Mouse (Mus musculus) embryonic facial prominence, embryonic 15.5 days (tissue): ENCODE results near the gene Cmtm7. TPM values are rescaled to one million over a fixed set of nuclear protein-coding genes. Genes with fewer than 3 reads are reported as not detected.

ENCODE experiments used
- ATAC-seq: fragments of 200-750 bp; cut with Nextera tagmentation; 2 replicates; pipeline ENCODE4 v1.8.0; 2017; ENCODE audit warnings: low read depth, moderate TSS enrichment; ENCODE audit not compliant: insufficient number of reproducible peaks, low FRiP score, low TSS enrichment
- H3K27ac ChIP-seq: fragments of 300-500 bp; sonication (generic); replicated peaks from 2 replicates; pipeline ENCODE4 v1.5.1; 2015; ENCODE audit warnings: mild to moderate bottlenecking, inconsistent platforms
- H3K27me3 ChIP-seq: fragments of 300-500 bp; sonication (generic); 2 replicates; pipeline ENCODE4 v1.6.1; 2015; ENCODE audit warnings: inconsistent platforms
- H3K36me3 ChIP-seq: fragments of 300-500 bp; sonication (generic); 2 replicates; pipeline ENCODE4 v1.6.1; 2015; ENCODE audit warnings: mild to moderate bottlenecking, inconsistent platforms
- H3K4me1 ChIP-seq: fragments of 300-500 bp; sonication (generic); 2 replicates; pipeline ENCODE4 v1.6.1; 2015; ENCODE audit warnings: inconsistent platforms
- H3K4me2 ChIP-seq: fragments of 300-500 bp; sonication (generic); replicated peaks from 2 replicates; pipeline ENCODE4 v1.6.1; 2015; ENCODE audit warnings: mild to moderate bottlenecking, inconsistent platforms
- H3K4me3 ChIP-seq: fragments of 300-500 bp; sonication (generic); replicated peaks from 2 replicates; pipeline ENCODE4 v1.5.1; 2015; ENCODE audit warnings: mild to moderate bottlenecking, inconsistent platforms
- H3K9ac ChIP-seq: fragments of 300-500 bp; sonication (generic); 2 replicates; pipeline ENCODE4 v1.6.1; 2015; ENCODE audit warnings: inconsistent platforms
- H3K9me3 ChIP-seq: fragments of 300-500 bp; sonication (generic); replicated peaks from 2 replicates; pipeline ENCODE4 v1.6.1; 2016; ENCODE audit warnings: inconsistent platforms
- WGBS: fragments of 180-500 bp; shearing (Covaris S2); methylation state at CpG from one replicate; pipeline ENCODE4 v1.1.7; 2015; 5-methylcytosine and 5-hydroxymethylcytosine counted together
- polyA plus RNA-seq: library from polyadenylated mRNA; unstranded; fragments of >200 nt; fragmentation: Nextera tagmentation; extraction: Ambion mirVana; gene quantifications from 2 replicates; pipeline ENCODE4 v1.2.1, GENCODE M21; 2015

The Cmtm7 gene
- polyA plus RNA-seq, 1 experiment from 2014 or later = 121 TPM

- 38% methylated on average over 4 of the region's 4 CpGs for whole genome bisulfite sequencing
Observed at GRCm38 (mm10) chr9:114794491-114794890, 12.8 kb upstream of the Cmtm7 start.

GRCm38 (mm10) chr9:114793764-114794295 lies 12.2 kb upstream of the Cmtm7 start:
- Histone ChIP-seq H3K4me2 (no peak overlapping the region), H3K9ac (no peak overlapping the region), H3K36me3 (no peaks in the 10 kb centered on the region), H3K27ac (no peak overlapping the region), H3K4me3 (no peak overlapping the region), H3K4me1 (peaks cover 6% of the 10 kb centered on the region; the same call in 1 of the 2 replicates), H3K27me3 (no peaks in the 10 kb centered on the region), H3K9me3 (no peaks in the 10 kb centered on the region)
- WGBS = 80% methylated on average over 9 of the region's 9 CpGs
- ATAC-seq = no peak

More at GRCm38 (mm10) chr9:114794491-114794890, 12.8 kb upstream of the Cmtm7 start:
- Histone ChIP-seq H3K27ac (no peak overlapping the region), H3K4me2 (no peak overlapping the region), H3K27me3 (no peaks in the 10 kb centered on the region), H3K9me3 (no peaks in the 10 kb centered on the region), H3K9ac (no peak overlapping the region), H3K4me3 (no peak overlapping the region), H3K36me3 (no peaks in the 10 kb centered on the region), H3K4me1 (peaks cover 6% of the 10 kb centered on the region; the same call in 1 of the 2 replicates)
- ATAC-seq = no peak

GRCm38 (mm10) chr9:114789989-114790388 lies 8.3 kb upstream of the Cmtm7 start:
- ATAC-seq = peak; percentile 52; the same call in 1 of the 2 replicates

GRCm38 (mm10) chr9:114789557-114789956 lies 7.9 kb upstream of the Cmtm7 start:
- Histone ChIP-seq H3K4me1 (peaks cover 8% of the 10 kb centered on the region; the same call in 1 of the 2 replicates), H3K36me3 (no peaks in the 10 kb centered on the region), H3K9ac (no peak overlapping the region), H3K4me3 (no peak overlapping the region), H3K4me2 (no peak overlapping the region), H3K27me3 (no peaks in the 10 kb centered on the region), H3K9me3 (no peaks in the 10 kb centered on the region), H3K27ac (no peak overlapping the region)
- 68% methylated on average over 7 of the region's 7 CpGs for WGBS
- ATAC-seq = no peak

More at GRCm38 (mm10) chr9:114789989-114790388, 8.3 kb upstream of the Cmtm7 start:
- Histone ChIP-seq H3K4me2 (no peak overlapping the region), H3K9ac (no peak overlapping the region), H3K27me3 (no peaks in the 10 kb centered on the region), H3K4me3 (no peak overlapping the region), H3K27ac (no peak overlapping the region), H3K9me3 (no peaks in the 10 kb centered on the region), H3K36me3 (no peaks in the 10 kb centered on the region), H3K4me1 (peaks cover 8% of the 10 kb centered on the region; the same call in 1 of the 2 replicates)
- 75% methylated on average over 8 of the region's 8 CpGs for WGBS

- ATAC-seq = no peak
- Histone ChIP-seq H3K4me1 (peaks cover 8% of the 10 kb centered on the region; the same call in 1 of the 2 replicates), H3K9ac (no peak overlapping the region), H3K27ac (no peak overlapping the region), H3K4me3 (no peak overlapping the region), H3K4me2 (no peak overlapping the region), H3K9me3 (no peaks in the 10 kb centered on the region), H3K27me3 (no peaks in the 10 kb centered on the region), H3K36me3 (no peaks in the 10 kb centered on the region)
- 85% methylated on average over 8 of the region's 8 CpGs for WGBS
Observed at GRCm38 (mm10) chr9:114788697-114789096, 7.0 kb upstream of the Cmtm7 start.

GRCm38 (mm10) chr9:114787716-114788115 lies 6.1 kb upstream of the Cmtm7 start:
- 92% methylated on average over 7 of the region's 7 CpGs for WGBS
- no peaks in the 10 kb centered on the region for H3K36me3 ChIP-seq
- no peaks in the 10 kb centered on the region for H3K27me3 ChIP-seq
- peaks cover 8% of the 10 kb centered on the region; the same call in 1 of the 2 replicates for H3K4me1 ChIP-seq
- no peaks in the 10 kb centered on the region for H3K9me3 ChIP-seq
- no peak for ATAC-seq
- no peak overlapping the region for H3K4me3 ChIP-seq
- no peak overlapping the region for H3K4me2 ChIP-seq
- no peak overlapping the region for H3K9ac ChIP-seq
- no peak overlapping the region for H3K27ac ChIP-seq

GRCm38 (mm10) chr9:114787134-114787533 lies 5.5 kb upstream of the Cmtm7 start:
- Histone ChIP-seq H3K4me2 (no peak overlapping the region), H3K9ac (no peak overlapping the region), H3K27ac (no peak overlapping the region), H3K27me3 (no peaks in the 10 kb centered on the region), H3K4me1 (peaks cover 8% of the 10 kb centered on the region; the same call in 1 of the 2 replicates), H3K36me3 (no peaks in the 10 kb centered on the region), H3K9me3 (no peaks in the 10 kb centered on the region), H3K4me3 (no peak overlapping the region)
- ATAC-seq = no peak
- WGBS = 94% methylated on average over 5 of the region's 5 CpGs

GRCm38 (mm10) chr9:114785432-114786125 lies 3.9 kb upstream of the Cmtm7 start:
- no peak overlapping the region for H3K4me3 ChIP-seq
- H3K4me2 ChIP-seq = no peak overlapping the region
- H3K36me3 ChIP-seq = no peaks in the 10 kb centered on the region
- WGBS = 11% methylated on average over 16 of the region's 16 CpGs
- no peak overlapping the region for H3K9ac ChIP-seq
- ATAC-seq = no peak
- H3K9me3 ChIP-seq = no peaks in the 10 kb centered on the region
- H3K27me3 ChIP-seq = no peaks in the 10 kb centered on the region
- H3K27ac ChIP-seq = peak overlapping the region; percentile 48; the same call in 1 of the 2 replicates
- H3K4me1 ChIP-seq = peaks cover 13% of the 10 kb centered on the region; the same call in 1 of the 2 replicates

- Histone ChIP-seq H3K9me3 (no peaks in the 10 kb centered on the region), H3K4me1 (peaks cover 21% of the 10 kb centered on the region), H3K4me2 (peak overlapping the region; percentile 86), H3K4me3 (peak overlapping the region; percentile 75), H3K27ac (peak overlapping the region; percentile 90), H3K36me3 (no peaks in the 10 kb centered on the region), H3K9ac (peak overlapping the region; percentile 73), H3K27me3 (no peaks in the 10 kb centered on the region)
- WGBS = 1% methylated on average over 38 of the region's 38 CpGs
- ATAC-seq = peak; percentile 19; the same call in 1 of the 2 replicates
Observed at GRCm38 (mm10) chr9:114780746-114781525, 720 bp downstream of the Cmtm7 start.

- H3K36me3 ChIP-seq = no peaks in the 10 kb centered on the region
- H3K9me3 ChIP-seq = no peaks in the 10 kb centered on the region
- 32% methylated on average over 23 of the region's 23 CpGs for WGBS
- H3K27me3 ChIP-seq = no peaks in the 10 kb centered on the region
- H3K4me3 ChIP-seq = peak overlapping the region; percentile 75
- 0 out of 2 replicates have a peak, but pooled peaks have one; percentile 20 for ATAC-seq
- H3K4me1 ChIP-seq = peaks cover 20% of the 10 kb centered on the region
- H3K4me2 ChIP-seq = peak overlapping the region; percentile 86
- peak overlapping the region; percentile 73; the same call in 1 of the 2 replicates for H3K9ac ChIP-seq
- H3K27ac ChIP-seq = peak overlapping the region; percentile 90; the same call in 1 of the 2 replicates
Observed at GRCm38 (mm10) chr9:114779984-114780745, 1.5 kb downstream of the Cmtm7 start.
